Mouse (Mus musculus) brain, embryonic 14.5 days (tissue): Measurements from ENCODE around the gene Slc8b1.
A peak's percentile ranks its signal among the peaks of the same experiment; 100 is the strongest.

Experiments
- CTCF ChIP-seq: fragments of 200-500 bp; IDR thresholded peaks from 2 replicates; pipeline ENCODE4 v1.5.1; 2012; ENCODE audit warnings: inconsistent platforms, mild to moderate bottlenecking, moderate library complexity, borderline replicate concordance; ENCODE audit not compliant: insufficient read depth, insufficient read length; ENCODE audit errors: extremely low read depth
- POLR2A ChIP-seq: fragments of 200-500 bp; IDR thresholded peaks from 2 replicates; pipeline ENCODE4 v1.6.1; 2012; ENCODE audit warnings: mild to moderate bottlenecking, inconsistent platforms, borderline replicate concordance; ENCODE audit not compliant: poor library complexity, insufficient read depth, insufficient read length, severe bottlenecking; ENCODE audit errors: extremely low read depth

GRCm38 (mm10) chr5:120492437-120492836, 18.5 kb upstream of the Slc8b1 start:
- TF ChIP-seq POLR2A (no peak), CTCF (peak; percentile 59)
